Mouse (Mus musculus): ENCODE results near the gene Mei4. TPM values are rescaled to one million over a fixed set of nuclear protein-coding genes. Genes with fewer than 3 reads are reported as not detected.

Gene Mei4
- total RNA-seq, 2 experiments from 2014 or later = 1.0 to 1.1 TPM

- no peak for DNase-seq
These were observed 296.7 kb downstream of the Mei4 start for GRCm38 (mm10) chr9:82160143-82160542.

DNA sequence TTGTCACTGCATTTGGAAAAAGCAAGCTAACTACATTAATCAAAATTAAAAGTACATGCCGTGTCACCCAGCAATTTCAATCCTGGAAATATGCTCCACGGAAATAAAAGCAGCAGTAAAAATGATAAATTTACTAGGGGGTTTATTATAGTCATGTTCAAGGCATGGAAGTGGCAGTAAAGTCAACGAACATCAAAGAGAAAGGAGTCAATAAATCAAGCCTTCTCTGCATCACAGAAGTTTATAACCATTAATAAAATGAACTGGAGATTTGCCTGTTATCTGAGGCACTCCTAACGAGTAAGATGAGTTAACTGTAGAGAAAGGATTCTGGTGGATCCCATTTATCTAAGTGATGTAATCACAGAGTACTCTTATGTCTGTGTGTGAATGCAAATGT lies 298.9 kb downstream of the Mei4 start:
- no peak for DNase-seq

DNA sequence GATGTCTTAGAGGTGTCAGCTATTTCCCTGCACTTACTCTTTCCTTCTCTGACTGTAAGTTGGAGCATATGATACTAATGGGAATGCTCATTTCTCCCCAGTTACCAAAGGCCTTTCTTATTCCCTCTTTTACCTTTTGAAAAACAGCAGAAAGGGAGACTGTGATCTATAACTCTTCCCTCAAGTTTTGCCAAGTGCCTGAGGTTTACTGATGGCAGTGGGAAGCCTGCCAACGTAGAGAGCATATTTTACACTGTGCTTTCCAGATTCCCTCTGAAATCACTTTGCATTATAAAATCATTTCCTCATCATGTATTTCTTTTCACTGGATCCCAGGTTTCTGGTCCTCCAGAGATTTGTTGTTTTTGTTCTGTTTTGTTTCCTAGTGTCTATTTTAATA lies 354.5 kb downstream of the Mei4 start:
- DNase-seq = no peak

- DNase-seq = no peak
These were observed 384.4 kb downstream of the Mei4 start for GRCm38 (mm10) chr9:82247695-82248445.

Other genes with a start within 250 kb of the Mei4 start
- 10 to 100 TPM in 1 of 2 experiments, 1 to 10 TPM in 1; 9.9 to 14.6 TPM for gene Htr1b, start 229.8 kb upstream of the Mei4 start, total RNA-seq (2021)